Mouse (Mus musculus): Measurements from ENCODE around the gene Cd3g. TPM values are rescaled to one million over a fixed set of nuclear protein-coding genes. Genes with fewer than 3 reads are reported as not detected.

Gene Cd3g
- polyA plus RNA-seq, 1 experiment from 2014 or later, result not detected

- no peak overlapping the region for H3K4me2 ChIP-seq
- H3K4me3 ChIP-seq (ENCODE audit: low read depth, low read length), result no peak overlapping the region
- no peaks in the 10 kb centered on the region for H3K9me3 ChIP-seq (replicated peaks; ENCODE audit: control insufficient read depth, low read length)
- H3K9ac ChIP-seq (ENCODE audit: low read depth, low read length), result no peak overlapping the region
- H3K27ac ChIP-seq (ENCODE audit: low read depth, low read length), result no peak overlapping the region
- H3K36me3 ChIP-seq (ENCODE audit: control insufficient read depth, insufficient read depth, low read length), result no peaks in the 10 kb centered on the region
- 0 out of 2 replicates have a peak, but pooled peaks cover 2% of the 10 kb centered on the region for H3K27me3 ChIP-seq (ENCODE audit: control insufficient read depth, insufficient read depth, low read length)
- WGBS (ENCODE audit: insufficient replicate concordance), result 60% methylated on average over 4 of the region's 4 CpGs
- no peaks in the 10 kb centered on the region for H3K4me1 ChIP-seq (ENCODE audit: control insufficient read depth, insufficient read depth, low read length)
- ATAC-seq (replicated peaks; ENCODE audit: insufficient number of reproducible peaks, low FRiP score, low TSS enrichment), result no peak
Observed at GRCm38 (mm10) chr9:45010461-45010860, 30.2 kb upstream of the Cd3g start.

GRCm38 (mm10) chr9:45009180-45010078 is 29.2 kb upstream of the Cd3g start, which contains the start of gene Cd3e:
Cd3e (minus strand) TSS chr9:45009627.
- H3K4me3 ChIP-seq (ENCODE audit: low read depth, low read length), result no peak within 1 kb of the TSS
- ATAC-seq (replicated peaks; ENCODE audit: insufficient number of reproducible peaks, low FRiP score, low TSS enrichment), result no peak
- no peak within 1 kb of the TSS for H3K9ac ChIP-seq (ENCODE audit: low read depth, low read length)

GRCm38 (mm10) chr9:45008342-45008741 is 28.1 kb upstream of the Cd3g start:
- Histone ChIP-seq H3K4me3 (ENCODE audit: low read depth, low read length) (no peak overlapping the region), H3K9ac (ENCODE audit: low read depth, low read length) (no peak overlapping the region), H3K27me3 (ENCODE audit: control insufficient read depth, insufficient read depth, low read length) (0 out of 2 replicates have a peak, but pooled peaks cover 2% of the 10 kb centered on the region), H3K36me3 (ENCODE audit: control insufficient read depth, insufficient read depth, low read length) (no peaks in the 10 kb centered on the region), H3K9me3 (replicated peaks; ENCODE audit: control insufficient read depth, low read length) (no peaks in the 10 kb centered on the region), H3K4me2 (no peak overlapping the region), H3K4me1 (ENCODE audit: control insufficient read depth, insufficient read depth, low read length) (no peaks in the 10 kb centered on the region), H3K27ac (ENCODE audit: low read depth, low read length) (no peak overlapping the region)
- WGBS (ENCODE audit: insufficient replicate concordance), result 79% methylated on average over 4 of the region's 4 CpGs
- ATAC-seq (replicated peaks; ENCODE audit: insufficient number of reproducible peaks, low FRiP score, low TSS enrichment), result no peak

More at GRCm38 (mm10) chr9:45009180-45010078, 29.2 kb upstream of the Cd3g start, which contains the start of gene Cd3e:
- Histone ChIP-seq H3K27me3 (ENCODE audit: control insufficient read depth, insufficient read depth, low read length) (0 out of 2 replicates have a peak, but pooled peaks cover 2% of the 10 kb centered on the region), H3K27ac (ENCODE audit: low read depth, low read length) (no peak within 1 kb of the TSS), H3K36me3 (ENCODE audit: control insufficient read depth, insufficient read depth, low read length) (no peaks in the 10 kb centered on the region), H3K9me3 (replicated peaks; ENCODE audit: control insufficient read depth, low read length) (no peaks in the 10 kb centered on the region), H3K4me1 (ENCODE audit: control insufficient read depth, insufficient read depth, low read length) (no peaks in the 10 kb centered on the region), H3K4me2 (no peak within 1 kb of the TSS)
- 84% methylated on average over 19 of the region's 19 CpGs for WGBS (ENCODE audit: insufficient replicate concordance)

GRCm38 (mm10) chr9:45007404-45007803 is 27.2 kb upstream of the Cd3g start:
- no peak for ATAC-seq (replicated peaks; ENCODE audit: insufficient number of reproducible peaks, low FRiP score, low TSS enrichment)
- Histone ChIP-seq H3K27ac (ENCODE audit: low read depth, low read length) (no peak overlapping the region), H3K36me3 (ENCODE audit: control insufficient read depth, insufficient read depth, low read length) (no peaks in the 10 kb centered on the region), H3K4me2 (no peak overlapping the region), H3K4me1 (ENCODE audit: control insufficient read depth, insufficient read depth, low read length) (no peaks in the 10 kb centered on the region), H3K4me3 (ENCODE audit: low read depth, low read length) (no peak overlapping the region), H3K27me3 (ENCODE audit: control insufficient read depth, insufficient read depth, low read length) (0 out of 2 replicates have a peak, but pooled peaks cover 2% of the 10 kb centered on the region), H3K9ac (ENCODE audit: low read depth, low read length) (no peak overlapping the region), H3K9me3 (replicated peaks; ENCODE audit: control insufficient read depth, low read length) (no peaks in the 10 kb centered on the region)
- WGBS (ENCODE audit: insufficient replicate concordance), result 71% methylated on average over 12 of the region's 12 CpGs

- Histone ChIP-seq H3K27ac (ENCODE audit: low read depth, low read length) (no peak overlapping the region), H3K27me3 (ENCODE audit: control insufficient read depth, insufficient read depth, low read length) (0 out of 2 replicates have a peak, but pooled peaks cover 2% of the 10 kb centered on the region), H3K4me3 (ENCODE audit: low read depth, low read length) (no peak overlapping the region), H3K9ac (ENCODE audit: low read depth, low read length) (no peak overlapping the region), H3K4me2 (no peak overlapping the region), H3K9me3 (replicated peaks; ENCODE audit: control insufficient read depth, low read length) (no peaks in the 10 kb centered on the region), H3K36me3 (ENCODE audit: control insufficient read depth, insufficient read depth, low read length) (no peaks in the 10 kb centered on the region), H3K4me1 (ENCODE audit: control insufficient read depth, insufficient read depth, low read length) (0 out of 2 replicates have a peak, but pooled peaks cover 2% of the 10 kb centered on the region)
- no peak; the same call in 1 of the 2 replicates for ATAC-seq (replicated peaks; ENCODE audit: insufficient number of reproducible peaks, low FRiP score, low TSS enrichment)
- 51% methylated on average over 3 of the region's 3 CpGs for WGBS (ENCODE audit: insufficient replicate concordance)
Observed at GRCm38 (mm10) chr9:45000249-45000648, 20.0 kb upstream of the Cd3g start.

- no peak overlapping the region for H3K4me3 ChIP-seq (ENCODE audit: low read depth, low read length)
- no peak overlapping the region for H3K4me2 ChIP-seq
- no peaks in the 10 kb centered on the region for H3K36me3 ChIP-seq (ENCODE audit: control insufficient read depth, insufficient read depth, low read length)
- 0 out of 2 replicates have a peak, but pooled peaks cover 2% of the 10 kb centered on the region for H3K27me3 ChIP-seq (ENCODE audit: control insufficient read depth, insufficient read depth, low read length)
- no peak for ATAC-seq (replicated peaks; ENCODE audit: insufficient number of reproducible peaks, low FRiP score, low TSS enrichment)
- H3K27ac ChIP-seq (ENCODE audit: low read depth, low read length), result no peak overlapping the region
- WGBS (ENCODE audit: insufficient replicate concordance), result 77% methylated on average over 5 of the region's 5 CpGs
- H3K9ac ChIP-seq (ENCODE audit: low read depth, low read length), result no peak overlapping the region
- 0 out of 2 replicates have a peak, but pooled peaks cover 2% of the 10 kb centered on the region for H3K4me1 ChIP-seq (ENCODE audit: control insufficient read depth, insufficient read depth, low read length)
- H3K9me3 ChIP-seq (replicated peaks; ENCODE audit: control insufficient read depth, low read length), result no peaks in the 10 kb centered on the region
Observed at GRCm38 (mm10) chr9:44999776-45000175, 19.5 kb upstream of the Cd3g start.

- H3K36me3 ChIP-seq (ENCODE audit: control insufficient read depth, insufficient read depth, low read length), result no peaks in the 10 kb centered on the region
- 50% methylated on average over 6 of the region's 6 CpGs for WGBS (ENCODE audit: insufficient replicate concordance)
- no peak overlapping the region for H3K4me3 ChIP-seq (ENCODE audit: low read depth, low read length)
- H3K27me3 ChIP-seq (ENCODE audit: control insufficient read depth, insufficient read depth, low read length), result 0 out of 2 replicates have a peak, but pooled peaks cover 2% of the 10 kb centered on the region
- ATAC-seq (replicated peaks; ENCODE audit: insufficient number of reproducible peaks, low FRiP score, low TSS enrichment), result no peak
- 0 out of 2 replicates have a peak, but pooled peaks cover 2% of the 10 kb centered on the region for H3K4me1 ChIP-seq (ENCODE audit: control insufficient read depth, insufficient read depth, low read length)
- H3K9me3 ChIP-seq (replicated peaks; ENCODE audit: control insufficient read depth, low read length), result no peaks in the 10 kb centered on the region
- no peak overlapping the region for H3K4me2 ChIP-seq
- H3K9ac ChIP-seq (ENCODE audit: low read depth, low read length), result no peak overlapping the region
- H3K27ac ChIP-seq (ENCODE audit: low read depth, low read length), result no peak overlapping the region
Observed at GRCm38 (mm10) chr9:44999171-44999570, 18.9 kb upstream of the Cd3g start.

GRCm38 (mm10) chr9:44998138-44998537 is 17.9 kb upstream of the Cd3g start:
- Histone ChIP-seq H3K4me3 (ENCODE audit: low read depth, low read length) (no peak overlapping the region), H3K9ac (ENCODE audit: low read depth, low read length) (no peak overlapping the region), H3K9me3 (replicated peaks; ENCODE audit: control insufficient read depth, low read length) (no peaks in the 10 kb centered on the region), H3K27ac (ENCODE audit: low read depth, low read length) (no peak overlapping the region), H3K4me1 (ENCODE audit: control insufficient read depth, insufficient read depth, low read length) (0 out of 2 replicates have a peak, but pooled peaks cover 2% of the 10 kb centered on the region), H3K36me3 (ENCODE audit: control insufficient read depth, insufficient read depth, low read length) (no peaks in the 10 kb centered on the region), H3K4me2 (no peak overlapping the region), H3K27me3 (ENCODE audit: control insufficient read depth, insufficient read depth, low read length) (0 out of 2 replicates have a peak, but pooled peaks cover 2% of the 10 kb centered on the region)
- WGBS (ENCODE audit: insufficient replicate concordance), result 72% methylated on average over 11 of the region's 11 CpGs
- ATAC-seq (replicated peaks; ENCODE audit: insufficient number of reproducible peaks, low FRiP score, low TSS enrichment), result no peak
